Mouse (Mus musculus) brown adipose tissue, adult 24 weeks (tissue): ENCODE results near the gene Ndufb3. TPM values are rescaled to one million over a fixed set of nuclear protein-coding genes. Genes with fewer than 3 reads are reported as not detected.
"Not testable (repeated sequence)": the region's sequence is repeated elsewhere in the genome, so short reads cannot be mapped to it uniquely, and the experiment has no call there.

Source experiments
- H3K27ac ChIP-seq: fragments of 200-500 bp; replicated peaks from 2 replicates; pipeline ENCODE4 v1.5.1; 2012; ENCODE audit warnings: low read depth, mild to moderate bottlenecking, low read length
- H3K4me1 ChIP-seq: fragments of 200-500 bp; 2 replicates; pipeline ENCODE4 v1.6.1; 2012; ENCODE audit warnings: low read length, mixed read lengths; ENCODE audit not compliant: control insufficient read depth, insufficient read depth, insufficient read length
- H3K4me3 ChIP-seq: fragments of 200-500 bp; 2 replicates; pipeline ENCODE4 v1.5.1; 2012; ENCODE audit warnings: low read depth, mild to moderate bottlenecking, low read length, moderate library complexity; ENCODE audit not compliant: insufficient read depth
- polyA plus RNA-seq: library from polyadenylated mRNA; stranded (reverse); fragments of >200 nt; gene quantifications from 2 replicates; pipeline ENCODE4 v1.2.4, GENCODE M21; 2012; ENCODE audit not compliant: missing spikeins, insufficient read depth, insufficient read length

Gene Ndufb3
- polyA plus RNA-seq: 1,018 and 1,120 TPM in 2 replicates

DNA sequence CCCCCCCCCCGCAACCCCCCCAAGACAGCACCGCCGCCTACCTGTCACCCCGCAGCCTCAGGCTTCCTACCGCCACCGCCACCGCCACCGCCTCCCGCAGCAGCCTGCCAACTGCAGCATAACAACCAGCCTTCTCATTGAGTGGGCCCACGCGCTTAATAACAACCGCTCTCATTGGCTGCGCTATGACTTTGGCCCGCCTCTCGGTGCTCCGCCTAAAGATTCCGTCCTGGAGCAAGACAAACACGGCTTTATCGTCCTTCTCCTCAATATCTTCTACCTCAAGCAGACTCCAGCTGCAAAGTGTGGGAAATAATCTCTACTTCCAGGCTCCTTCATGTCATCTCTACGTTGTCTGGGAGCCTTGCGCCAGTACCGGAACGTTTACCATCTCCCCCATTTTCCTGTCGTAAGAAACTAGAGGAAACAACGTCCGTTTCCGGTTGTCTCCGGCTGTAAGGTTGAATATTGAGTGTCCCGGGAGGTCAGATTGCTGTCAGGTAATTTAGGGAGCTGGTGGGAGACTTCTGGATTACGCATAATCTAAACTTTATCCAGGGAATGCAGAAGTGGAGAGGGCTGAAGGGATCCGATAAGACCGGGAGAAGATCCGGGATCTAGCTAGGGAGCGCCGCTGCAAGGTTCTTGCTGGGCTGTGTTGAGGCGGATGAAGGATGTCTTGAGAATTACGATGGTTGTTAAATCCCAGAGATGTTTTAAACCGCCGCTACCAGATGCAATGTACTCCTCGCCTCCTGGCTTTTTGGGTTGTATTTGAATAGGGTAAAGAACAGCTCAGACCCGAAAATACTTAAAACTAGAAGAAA lies at the start of gene Ndufb3, which contains the start of gene Fam126b:
Ndufb3 (plus strand) TSS at position 214 of the 827 bp plus-strand sequence.
Fam126b (minus strand) TSS at position 153 of the 827 bp plus-strand sequence.
- peak within 1 kb of the TSS; percentile 95 for H3K4me3 ChIP-seq
- H3K4me1 ChIP-seq: peaks cover 4% of the 10 kb centered on the region
- peak within 1 kb of the TSS; percentile 99 for H3K27ac ChIP-seq

DNA sequence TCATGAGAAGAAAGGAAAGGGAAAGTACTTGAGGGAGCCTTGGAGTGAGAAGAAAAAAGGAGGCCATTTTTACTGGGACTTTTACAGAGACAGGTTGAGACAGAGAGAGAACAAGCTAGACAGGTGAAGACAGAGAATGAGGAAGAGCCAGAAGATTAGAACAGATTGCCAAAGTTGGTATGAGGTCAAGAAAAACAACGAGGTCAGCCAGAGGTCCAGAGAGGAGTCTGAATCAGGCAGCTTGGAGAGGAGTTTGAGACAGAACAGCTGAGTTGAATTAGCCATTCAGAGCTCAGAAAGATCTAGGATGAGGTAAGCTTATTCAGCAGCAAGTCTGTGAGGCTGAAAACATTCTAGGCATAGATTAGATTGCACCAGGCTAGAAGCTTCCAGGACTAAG lies 44.8 kb upstream of the Ndufb3 start:
- Histone ChIP-seq H3K4me3 (no peak overlapping the region), H3K4me1 (no peaks in the 10 kb centered on the region), H3K27ac (no peak overlapping the region)

DNA sequence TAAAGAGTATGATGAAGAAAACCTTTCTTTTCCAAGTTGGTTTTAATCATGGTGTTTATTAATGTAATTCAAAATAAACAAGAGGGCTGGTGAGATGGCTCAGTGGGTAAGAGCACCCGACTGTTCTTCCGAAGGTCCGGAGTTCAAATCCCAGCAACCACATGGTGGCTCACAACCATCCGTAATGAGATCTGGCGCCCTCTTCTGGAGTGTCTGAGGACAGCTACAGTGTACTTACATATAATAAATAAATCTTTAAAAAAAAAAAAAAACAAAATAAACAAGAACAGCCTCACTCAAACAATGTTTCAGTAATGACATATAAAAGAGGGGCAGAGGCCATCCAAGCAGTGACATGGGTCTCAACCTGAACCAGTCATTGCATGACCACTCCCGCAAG lies 25.8 kb upstream of the Ndufb3 start:
- not testable (repeated sequence) for H3K27ac ChIP-seq, H3K4me1 ChIP-seq, H3K4me3 ChIP-seq

DNA sequence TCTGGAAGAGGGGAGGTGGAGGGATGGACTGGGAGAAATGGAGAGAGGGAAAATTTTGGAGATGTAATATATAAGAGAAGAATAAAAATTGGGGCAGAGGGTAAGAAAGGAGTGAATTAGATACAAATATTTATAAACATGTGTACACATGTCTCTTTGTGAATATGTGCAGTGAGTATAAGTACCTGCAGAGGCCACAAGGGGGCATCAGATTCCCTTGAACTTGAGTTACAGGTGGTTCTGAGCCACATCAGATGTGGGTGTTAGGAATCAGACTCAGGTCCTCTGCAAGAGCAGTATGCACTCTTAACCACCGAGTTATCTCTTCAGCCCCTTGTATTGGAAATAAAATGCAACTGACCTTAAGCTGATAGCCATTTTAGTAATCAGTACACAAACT lies 23.7 kb upstream of the Ndufb3 start:
- no peaks in the 10 kb centered on the region for H3K4me1 ChIP-seq

DNA sequence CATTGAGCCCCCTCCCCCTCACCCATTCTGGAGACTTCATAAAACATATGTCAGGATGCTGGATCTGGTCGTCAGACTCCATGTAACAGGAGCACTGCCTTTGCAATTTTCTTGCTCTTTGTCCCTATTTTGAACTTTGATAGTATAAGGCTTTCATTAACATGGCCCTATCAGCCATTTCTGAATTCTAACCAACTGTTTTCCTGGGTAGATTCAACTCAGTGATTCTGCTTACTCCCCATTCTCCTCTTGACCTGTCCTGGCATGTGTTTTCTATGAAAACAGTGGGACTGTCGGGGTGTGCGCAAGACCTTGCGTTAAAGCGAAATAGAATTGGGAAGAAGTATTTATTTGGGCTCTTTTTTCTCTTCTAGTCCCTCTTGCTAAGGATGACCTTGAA lies 21.2 kb upstream of the Ndufb3 start:
- no peaks in the 10 kb centered on the region for H3K4me1 ChIP-seq
- H3K4me3 ChIP-seq: no peak overlapping the region
- no peak overlapping the region for H3K27ac ChIP-seq

More for the DNA sequence above, 23.7 kb upstream of the Ndufb3 start:
- Histone ChIP-seq H3K4me3 (no peak overlapping the region), H3K27ac (no peak overlapping the region)

DNA sequence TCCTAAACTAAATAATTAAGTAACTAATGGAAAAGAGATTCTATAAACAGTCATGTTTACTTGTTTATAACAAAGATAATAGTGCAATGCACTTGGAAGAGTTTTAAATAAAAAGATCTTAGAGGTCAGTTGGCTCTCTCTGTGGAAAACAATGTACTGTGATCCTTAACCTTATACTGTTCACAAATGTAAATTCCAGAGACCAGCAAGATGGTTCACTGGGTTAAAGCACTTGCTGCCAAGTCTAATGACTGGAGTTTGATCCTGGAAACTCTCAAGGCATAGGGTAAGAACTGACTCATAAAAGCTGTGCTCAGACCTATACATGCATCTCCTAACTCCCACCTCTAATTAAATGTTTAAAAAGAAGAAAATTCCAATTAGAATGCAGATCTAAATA lies 19.6 kb upstream of the Ndufb3 start:
- no peak overlapping the region for H3K4me3 ChIP-seq
- no peaks in the 10 kb centered on the region for H3K4me1 ChIP-seq
- H3K27ac ChIP-seq: no peak overlapping the region

DNA sequence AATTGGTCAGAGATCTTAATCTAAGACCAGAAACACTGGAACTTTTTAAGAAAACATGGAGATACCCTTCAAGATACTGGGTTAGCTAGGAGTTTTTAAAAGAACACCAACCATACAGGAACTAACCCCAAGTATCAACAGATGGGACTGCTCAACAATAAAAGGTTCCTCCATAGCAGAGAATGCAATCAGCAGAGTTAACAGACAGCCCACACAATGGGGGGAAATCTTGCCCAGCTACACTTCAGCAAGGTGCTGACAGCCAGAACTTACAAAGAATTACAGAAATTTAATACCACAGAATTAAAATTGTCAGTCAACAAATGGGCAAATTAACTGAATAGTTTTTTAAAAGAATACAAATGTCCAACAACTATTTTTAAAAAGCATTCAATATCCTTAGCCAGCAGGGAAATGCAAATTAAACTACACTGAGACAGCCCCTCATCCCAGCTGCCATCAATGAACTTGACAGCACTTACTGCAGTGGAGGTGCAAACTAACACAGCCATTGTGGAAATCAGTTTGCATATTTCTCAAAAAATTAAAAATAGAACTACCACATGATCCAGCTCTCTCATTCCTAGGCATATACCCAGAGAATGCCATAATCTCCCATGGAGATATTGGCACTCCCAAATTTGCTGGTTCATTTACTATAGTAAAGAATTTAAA lies 17.6 kb upstream of the Ndufb3 start:
- Histone ChIP-seq H3K4me1 (no peaks in the 10 kb centered on the region), H3K4me3 (no peak overlapping the region), H3K27ac (no peak overlapping the region)

DNA sequence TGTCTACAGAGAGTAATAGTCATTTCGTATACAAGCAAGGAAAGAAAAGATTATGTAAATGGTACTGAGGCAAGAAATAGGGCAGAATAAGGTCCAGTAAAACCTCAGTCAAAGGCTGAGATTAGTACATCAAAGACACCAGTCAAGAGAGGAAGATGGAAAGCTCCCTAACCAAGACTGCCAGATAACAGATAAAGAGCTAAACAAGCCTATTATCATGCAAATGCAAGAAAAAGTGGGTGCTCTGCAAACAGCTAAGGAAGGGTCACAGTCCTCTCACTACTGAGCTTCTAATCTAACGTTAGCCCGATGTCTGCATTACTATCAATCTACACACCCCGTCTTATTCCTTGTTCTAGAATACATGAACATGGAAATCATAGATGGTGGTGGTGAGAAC lies 15.7 kb upstream of the Ndufb3 start:
- Histone ChIP-seq H3K4me3 (no peak overlapping the region), H3K27ac (no peak overlapping the region), H3K4me1 (no peaks in the 10 kb centered on the region)

DNA sequence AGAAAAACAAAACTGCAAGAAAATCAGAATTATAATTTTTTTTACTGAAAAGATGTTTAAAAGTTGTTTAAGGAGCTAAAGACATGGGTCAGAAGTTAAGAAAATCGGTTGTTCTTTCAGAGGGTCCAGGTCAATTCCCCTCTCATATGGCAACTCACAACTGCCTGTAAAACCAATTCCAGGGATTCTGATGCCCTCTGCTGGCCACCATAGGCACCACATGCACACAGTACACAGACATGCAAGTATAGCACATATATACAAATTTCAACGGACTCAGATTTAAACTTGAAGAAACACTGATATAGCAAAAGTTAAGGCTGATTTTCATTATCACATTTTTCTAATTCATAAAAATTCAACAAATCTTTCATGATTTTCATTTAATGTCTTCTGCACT lies 7.0 kb upstream of the Ndufb3 start:
- Histone ChIP-seq H3K4me1 (no peaks in the 10 kb centered on the region; the same call in 1 of the 2 replicates), H3K4me3 (no peak overlapping the region), H3K27ac (no peak overlapping the region)

DNA sequence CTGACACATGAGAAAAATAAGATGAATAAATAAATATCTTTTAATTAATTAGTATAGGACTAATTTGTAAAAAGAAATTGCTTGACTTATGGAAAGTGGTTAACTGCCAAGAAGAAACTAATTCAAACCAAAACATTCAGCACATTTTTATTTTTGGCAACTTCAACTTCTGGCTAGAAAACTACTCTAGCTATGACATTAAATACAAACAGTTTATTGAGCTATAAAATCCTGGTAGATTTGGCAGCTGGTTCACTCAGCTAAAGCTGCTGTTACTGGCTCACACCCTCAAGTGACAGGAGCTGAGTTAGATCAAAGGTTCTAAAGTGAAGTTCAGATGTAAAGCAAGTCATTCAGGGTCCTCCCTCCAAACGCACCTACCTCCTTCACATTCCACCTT lies 3.6 kb upstream of the Ndufb3 start:
- Histone ChIP-seq H3K4me1 (no peaks in the 10 kb centered on the region; the same call in 1 of the 2 replicates), H3K4me3 (no peak overlapping the region), H3K27ac (0 out of 2 replicates have a peak overlapping the region, but pooled peaks have one; percentile 3)

DNA sequence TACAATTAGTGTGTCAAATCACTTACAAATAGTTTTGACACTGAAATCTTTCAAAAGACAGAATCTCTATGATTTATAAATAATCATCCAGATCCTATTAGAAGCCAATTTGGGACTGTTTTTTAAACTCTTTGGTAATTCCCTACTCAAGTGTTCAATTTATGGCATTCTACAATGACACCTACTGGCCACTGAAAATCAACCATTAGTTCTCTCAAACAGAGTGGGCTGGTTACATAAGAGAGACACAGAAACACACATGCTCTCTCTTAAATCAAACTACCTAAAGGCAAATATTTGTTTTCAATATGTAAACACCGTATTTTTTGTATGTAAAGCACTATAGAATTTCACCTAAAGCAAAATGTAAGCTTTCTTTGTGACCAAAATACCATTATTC lies 1.9 kb upstream of the Ndufb3 start:
- no peaks in the 10 kb centered on the region; the same call in 1 of the 2 replicates for H3K4me1 ChIP-seq
- H3K27ac ChIP-seq: no peak overlapping the region
- no peak overlapping the region for H3K4me3 ChIP-seq

DNA sequence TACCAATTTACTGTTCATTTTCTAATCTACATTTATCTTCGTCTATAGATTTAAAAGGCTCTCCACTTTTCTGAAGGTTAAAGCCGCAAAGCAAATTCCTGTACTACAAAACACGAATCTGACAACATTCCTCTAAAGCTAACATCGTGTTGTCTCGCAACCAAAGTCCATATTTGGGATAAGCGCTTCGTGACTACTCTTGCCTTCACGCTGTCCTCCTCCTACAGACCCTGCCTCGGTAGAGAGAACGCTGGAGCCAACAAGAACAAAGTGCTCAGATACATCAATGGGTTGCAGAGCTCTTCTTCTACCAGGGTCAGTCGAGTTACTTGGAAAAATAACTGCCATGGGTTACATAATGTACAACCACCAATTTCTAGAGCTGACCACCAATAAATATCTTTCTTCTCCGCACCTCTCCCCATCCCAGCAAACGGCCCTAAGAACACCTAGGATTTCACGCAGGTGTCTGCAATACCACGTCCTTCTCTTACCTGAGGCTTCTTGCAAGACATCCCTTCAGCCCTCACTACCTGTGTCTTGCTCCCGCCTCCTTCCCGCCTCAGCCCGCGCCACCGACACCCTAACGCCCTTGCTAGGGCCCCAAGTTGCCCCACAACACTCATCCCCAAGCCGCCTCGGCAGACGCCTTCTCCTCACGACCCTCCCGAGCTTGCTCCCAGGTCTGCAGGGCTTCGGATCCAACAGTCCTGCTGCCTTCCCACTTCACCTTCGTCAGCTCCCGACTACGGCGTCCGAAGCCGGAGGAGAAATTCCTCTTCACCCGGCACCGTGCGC lies 612 bp upstream of the Ndufb3 start:
- Histone ChIP-seq H3K27ac (peak overlapping the region; percentile 89), H3K4me1 (no peaks in the 10 kb centered on the region; the same call in 1 of the 2 replicates), H3K4me3 (peak overlapping the region; percentile 85)

DNA sequence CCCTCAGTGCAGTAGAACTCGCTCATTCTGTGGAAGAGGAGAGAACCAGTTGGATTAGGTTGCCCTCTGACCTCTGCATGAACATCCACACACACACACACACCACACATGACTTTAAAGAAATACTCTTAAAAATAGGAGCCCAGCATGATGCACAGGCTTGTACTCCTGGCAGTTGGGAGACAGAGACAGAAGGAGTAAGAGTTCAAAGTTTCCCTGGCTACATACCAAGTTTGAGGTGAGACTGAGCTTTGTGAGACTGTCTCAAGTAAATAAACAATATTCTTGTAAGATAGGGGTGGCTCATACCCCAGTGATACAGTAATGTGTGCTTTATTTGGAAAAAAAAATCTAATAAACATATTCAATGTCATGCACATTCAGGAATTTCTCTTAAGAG lies 1.3 kb downstream of the Ndufb3 start:
- Histone ChIP-seq H3K4me1 (peaks cover 4% of the 10 kb centered on the region), H3K4me3 (peak overlapping the region; percentile 50), H3K27ac (peak overlapping the region; percentile 79)

DNA sequence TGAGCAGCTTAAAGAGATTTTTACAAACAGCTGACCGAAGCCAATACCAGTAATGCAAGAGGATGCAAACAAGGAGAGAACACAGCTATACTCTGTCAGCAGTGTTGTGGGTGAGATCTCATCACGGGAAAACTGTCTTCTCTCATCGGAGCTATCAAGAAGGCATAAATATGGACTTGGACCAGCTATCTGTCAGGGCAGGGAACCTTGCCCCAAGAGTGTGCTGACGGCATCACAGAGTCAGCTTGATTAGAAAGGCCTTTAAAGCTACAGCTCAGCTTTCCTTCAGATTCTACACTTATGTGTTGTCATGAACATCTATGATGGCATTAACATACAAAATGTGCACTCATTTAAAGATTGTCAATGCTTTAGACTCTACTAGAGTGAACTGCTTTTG lies 16.5 kb downstream of the Ndufb3 start:
- H3K27ac ChIP-seq: peak overlapping the region; percentile 7; the same call in 1 of the 2 replicates
- no peaks in the 10 kb centered on the region; the same call in 1 of the 2 replicates for H3K4me1 ChIP-seq
- H3K4me3 ChIP-seq: no peak overlapping the region

DNA sequence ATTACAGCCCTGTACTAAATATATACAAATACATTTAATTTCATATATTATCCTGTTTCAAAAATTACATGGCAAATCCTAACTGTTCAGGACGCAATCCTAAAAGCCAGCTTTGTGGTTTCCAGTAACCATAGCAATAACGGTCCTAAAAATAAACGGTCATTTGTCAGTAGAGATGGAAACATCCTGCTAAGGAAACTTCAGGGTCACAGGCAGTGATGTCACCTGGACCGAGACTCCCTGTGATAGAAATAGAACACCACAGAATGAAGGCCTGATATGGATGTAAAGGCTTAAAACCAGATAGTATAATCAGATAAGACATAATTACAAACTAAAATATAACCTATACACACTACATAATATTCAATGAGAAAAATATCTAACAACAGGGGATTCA lies 17.6 kb downstream of the Ndufb3 start:
- H3K4me3 ChIP-seq: no peak overlapping the region
- H3K27ac ChIP-seq: no peak overlapping the region
- H3K4me1 ChIP-seq: no peaks in the 10 kb centered on the region; the same call in 1 of the 2 replicates
